Mouse (Mus musculus) layer of hippocampus, adult 11-12 months (tissue): ENCODE measurements around the gene Pctp.
A peak's percentile ranks its signal among the peaks of the same experiment; 100 is the strongest.

Experiments
- DNase-seq: peaks from one replicate; pipeline ENCODE4 v3.0.0; 2022; ENCODE audit warnings: low spot score

The Pctp gene

GRCm38 (mm10) chr11:90002231-90002986 lies at the start of gene Pctp:
Gene Pctp, minus strand, starts transcription at chr11:90002894.
- DNase-seq, result peak; percentile 58

- DNase-seq, result no peak
Observed at GRCm38 (mm10) chr11:90050016-90050415, 47.3 kb upstream of the Pctp start.

GRCm38 (mm10) chr11:90047271-90047670 lies 44.6 kb upstream of the Pctp start:
- no peak for DNase-seq

GRCm38 (mm10) chr11:90046211-90046610 lies 43.5 kb upstream of the Pctp start:
- no peak for DNase-seq

GRCm38 (mm10) chr11:90044459-90044858 lies 41.8 kb upstream of the Pctp start:
- DNase-seq, result no peak

- peak; percentile 62 for DNase-seq
Observed at GRCm38 (mm10) chr11:90038022-90038421, 35.3 kb upstream of the Pctp start.

- no peak for DNase-seq
Observed at GRCm38 (mm10) chr11:90036416-90036815, 33.7 kb upstream of the Pctp start.

GRCm38 (mm10) chr11:90035532-90035931 lies 32.8 kb upstream of the Pctp start:
- DNase-seq, result no peak

- DNase-seq, result no peak
Observed at GRCm38 (mm10) chr11:90034646-90035045, 32.0 kb upstream of the Pctp start.

- DNase-seq, result no peak
Observed at GRCm38 (mm10) chr11:90033442-90033841, 30.7 kb upstream of the Pctp start.

GRCm38 (mm10) chr11:90032807-90033206 lies 30.1 kb upstream of the Pctp start:
- no peak for DNase-seq

- no peak for DNase-seq
Observed at GRCm38 (mm10) chr11:90031076-90031475, 28.4 kb upstream of the Pctp start.

- peak; percentile 48 for DNase-seq
Observed at GRCm38 (mm10) chr11:90030557-90030956, 27.9 kb upstream of the Pctp start.

- DNase-seq, result no peak
Observed at GRCm38 (mm10) chr11:90029841-90030398, 27.2 kb upstream of the Pctp start, which contains the start of gene Tmem100. Gene Tmem100, plus strand, starts transcription at chr11:90030348.

GRCm38 (mm10) chr11:90029354-90029753 lies 26.7 kb upstream of the Pctp start:
- DNase-seq, result peak; percentile 50

- DNase-seq, result no peak
Observed at GRCm38 (mm10) chr11:90028746-90029145, 26.1 kb upstream of the Pctp start.

- DNase-seq, result no peak
Observed at GRCm38 (mm10) chr11:90027216-90027615, 24.5 kb upstream of the Pctp start.

- no peak for DNase-seq
Observed at GRCm38 (mm10) chr11:90026802-90027174, 24.1 kb upstream of the Pctp start.

GRCm38 (mm10) chr11:90025891-90026801 lies 23.5 kb upstream of the Pctp start:
- DNase-seq, result no peak

- DNase-seq, result peak; percentile 38
Observed at GRCm38 (mm10) chr11:90019161-90019560, 16.5 kb upstream of the Pctp start.

- DNase-seq, result no peak
Observed at GRCm38 (mm10) chr11:90015281-90015680, 12.6 kb upstream of the Pctp start.

GRCm38 (mm10) chr11:90013657-90014056 lies 11.0 kb upstream of the Pctp start:
- DNase-seq, result no peak
